Mouse (Mus musculus): ENCODE data around the gene 6720489N17Rik. TPM values are rescaled to one million over a fixed set of nuclear protein-coding genes. Genes with fewer than 3 reads are reported as not detected.
"Not testable (repeated sequence)": the region's sequence is repeated elsewhere in the genome, so short reads cannot be mapped to it uniquely, and the experiment has no call there.

Gene 6720489N17Rik
- polyA plus RNA-seq (2014; fragmentation: Nextera tagmentation; extraction: Ambion mirVana), result 12.1 and 15.3 TPM in 2 replicates

GRCm38 (mm10) chr13:62623577-62624276 lies at the start of gene 6720489N17Rik:
TSS of gene 6720489N17Rik (minus strand) at chr13:62624182.
- 2% methylated on average over 15 of the region's 15 CpGs for WGBS
- not testable (repeated sequence) for H3K4me1 ChIP-seq (replicated peaks; ENCODE audit: control insufficient read depth, insufficient read depth, low read length); H3K27ac ChIP-seq (ENCODE audit: low read depth); H3K36me3 ChIP-seq (ENCODE audit: control insufficient read depth, insufficient read depth, low read length); H3K9me3 ChIP-seq (ENCODE audit: control insufficient read depth, low read length); H3K27me3 ChIP-seq (replicated peaks; ENCODE audit: control insufficient read depth, insufficient read depth, low read length)
- DNase-seq (ENCODE audit: low spot score), result peak; percentile 85
- peak; percentile 100 for ATAC-seq (replicated peaks; ENCODE audit: low FRiP score, low TSS enrichment, low read depth)
- peak within 1 kb of the TSS; percentile 49 for H3K9ac ChIP-seq (ENCODE audit: low read length)
- H3K4me3 ChIP-seq (ENCODE audit: low read depth, low read length), result peak within 1 kb of the TSS; percentile 43
- H3K4me2 ChIP-seq (ENCODE audit: low read length), result peak within 1 kb of the TSS; percentile 53

- Histone ChIP-seq H3K9me3 (ENCODE audit: control insufficient read depth, low read length) (peaks cover 3% of the 10 kb centered on the region; the same call in 1 of the 2 replicates), H3K36me3 (ENCODE audit: control insufficient read depth, insufficient read depth, low read length) (no peaks in the 10 kb centered on the region), H3K27me3 (replicated peaks; ENCODE audit: control insufficient read depth, insufficient read depth, low read length) (no peaks in the 10 kb centered on the region), H3K9ac (ENCODE audit: low read length) (peak overlapping the region; percentile 44; the same call in 1 of the 2 replicates), H3K4me2 (ENCODE audit: low read length) (peak overlapping the region; percentile 49), H3K4me3 (ENCODE audit: low read depth, low read length) (peak overlapping the region; percentile 64), H3K27ac (ENCODE audit: low read depth) (no peak overlapping the region), H3K4me1 (replicated peaks; ENCODE audit: control insufficient read depth, insufficient read depth, low read length) (no peaks in the 10 kb centered on the region)
- ATAC-seq (replicated peaks; ENCODE audit: low FRiP score, low TSS enrichment, low read depth) (peak; percentile 92), DNase-seq (ENCODE audit: low spot score) (no peak)
- 26% methylated on average over 8 of the region's 8 CpGs for WGBS
These were observed 29.4 kb upstream of the 6720489N17Rik start for GRCm38 (mm10) chr13:62653369-62653743.

GRCm38 (mm10) chr13:62652681-62653368 lies 28.8 kb upstream of the 6720489N17Rik start:
- peak overlapping the region; percentile 44 for H3K9ac ChIP-seq (ENCODE audit: low read length)
- ATAC-seq (replicated peaks; ENCODE audit: low FRiP score, low TSS enrichment, low read depth) (peak; percentile 100), DNase-seq (ENCODE audit: low spot score) (peak; percentile 83)
- H3K4me1 ChIP-seq (replicated peaks; ENCODE audit: control insufficient read depth, insufficient read depth, low read length); H3K9me3 ChIP-seq (ENCODE audit: control insufficient read depth, low read length); H3K27ac ChIP-seq (ENCODE audit: low read depth); H3K27me3 ChIP-seq (replicated peaks; ENCODE audit: control insufficient read depth, insufficient read depth, low read length); H3K36me3 ChIP-seq (ENCODE audit: control insufficient read depth, insufficient read depth, low read length): not testable (repeated sequence)
- H3K4me2 ChIP-seq (ENCODE audit: low read length), result peak overlapping the region; percentile 49
- H3K4me3 ChIP-seq (ENCODE audit: low read depth, low read length), result peak overlapping the region; percentile 64
- WGBS, result 2% methylated on average over 16 of the region's 16 CpGs

- not testable (repeated sequence) for H3K27ac ChIP-seq (ENCODE audit: low read depth); H3K9ac ChIP-seq (ENCODE audit: low read length); ATAC-seq (replicated peaks; ENCODE audit: low FRiP score, low TSS enrichment, low read depth); H3K27me3 ChIP-seq (replicated peaks; ENCODE audit: control insufficient read depth, insufficient read depth, low read length); H3K9me3 ChIP-seq (ENCODE audit: control insufficient read depth, low read length); H3K36me3 ChIP-seq (ENCODE audit: control insufficient read depth, insufficient read depth, low read length); H3K4me3 ChIP-seq (ENCODE audit: low read depth, low read length); H3K4me1 ChIP-seq (replicated peaks; ENCODE audit: control insufficient read depth, insufficient read depth, low read length); H3K4me2 ChIP-seq (ENCODE audit: low read length)
- peak; percentile 57 for DNase-seq (ENCODE audit: low spot score)
- 26% methylated on average over 1 of the region's 1 CpGs for WGBS
These were observed 3.1 kb upstream of the 6720489N17Rik start for GRCm38 (mm10) chr13:62627071-62627470.

- ATAC-seq (replicated peaks; ENCODE audit: low FRiP score, low TSS enrichment, low read depth), result peak; percentile 84
- H3K9ac ChIP-seq (ENCODE audit: low read length); H3K27ac ChIP-seq (ENCODE audit: low read depth); H3K9me3 ChIP-seq (ENCODE audit: control insufficient read depth, low read length); H3K36me3 ChIP-seq (ENCODE audit: control insufficient read depth, insufficient read depth, low read length); H3K27me3 ChIP-seq (replicated peaks; ENCODE audit: control insufficient read depth, insufficient read depth, low read length); H3K4me1 ChIP-seq (replicated peaks; ENCODE audit: control insufficient read depth, insufficient read depth, low read length): not testable (repeated sequence)
- Histone ChIP-seq H3K4me3 (ENCODE audit: low read depth, low read length) (peak overlapping the region; percentile 43), H3K4me2 (ENCODE audit: low read length) (peak overlapping the region; percentile 53)
- WGBS, result 3% methylated on average over 6 of the region's 7 CpGs
- DNase-seq (ENCODE audit: low spot score), result peak; percentile 52
These were observed 289 bp upstream of the 6720489N17Rik start for GRCm38 (mm10) chr13:62624277-62624665.

- not testable (repeated sequence) for H3K4me3 ChIP-seq (ENCODE audit: low read depth, low read length); H3K27ac ChIP-seq (ENCODE audit: low read depth); H3K36me3 ChIP-seq (ENCODE audit: control insufficient read depth, insufficient read depth, low read length); H3K9me3 ChIP-seq (ENCODE audit: control insufficient read depth, low read length); DNase-seq (ENCODE audit: low spot score); H3K9ac ChIP-seq (ENCODE audit: low read length); H3K4me2 ChIP-seq (ENCODE audit: low read length); H3K27me3 ChIP-seq (replicated peaks; ENCODE audit: control insufficient read depth, insufficient read depth, low read length); ATAC-seq (replicated peaks; ENCODE audit: low FRiP score, low TSS enrichment, low read depth); H3K4me1 ChIP-seq (replicated peaks; ENCODE audit: control insufficient read depth, insufficient read depth, low read length)
- 93% methylated on average over 4 of the region's 4 CpGs for WGBS
These were observed 6.5 kb downstream of the 6720489N17Rik start for GRCm38 (mm10) chr13:62617449-62617848.

GRCm38 (mm10) chr13:62571099-62571498 lies 52.9 kb downstream of the 6720489N17Rik start, which contains the start of gene Zfp934:
TSS of gene Zfp934 (minus strand) at chr13:62571199.
- H3K36me3 ChIP-seq (ENCODE audit: control insufficient read depth, insufficient read depth, low read length); ATAC-seq (replicated peaks; ENCODE audit: low FRiP score, low TSS enrichment, low read depth); H3K27me3 ChIP-seq (replicated peaks; ENCODE audit: control insufficient read depth, insufficient read depth, low read length); H3K9me3 ChIP-seq (ENCODE audit: control insufficient read depth, low read length); H3K4me3 ChIP-seq (ENCODE audit: low read depth, low read length); H3K4me2 ChIP-seq (ENCODE audit: low read length); H3K9ac ChIP-seq (ENCODE audit: low read length); DNase-seq (ENCODE audit: low spot score); H3K4me1 ChIP-seq (replicated peaks; ENCODE audit: control insufficient read depth, insufficient read depth, low read length); H3K27ac ChIP-seq (ENCODE audit: low read depth): not testable (repeated sequence)
- 93% methylated on average over 3 of the region's 6 CpGs for WGBS

GRCm38 (mm10) chr13:62561696-62562095 lies 62.3 kb downstream of the 6720489N17Rik start:
- not testable (repeated sequence) for H3K4me1 ChIP-seq (replicated peaks; ENCODE audit: control insufficient read depth, insufficient read depth, low read length); H3K27me3 ChIP-seq (replicated peaks; ENCODE audit: control insufficient read depth, insufficient read depth, low read length); H3K36me3 ChIP-seq (ENCODE audit: control insufficient read depth, insufficient read depth, low read length); DNase-seq (ENCODE audit: low spot score); H3K27ac ChIP-seq (ENCODE audit: low read depth); H3K9ac ChIP-seq (ENCODE audit: low read length); ATAC-seq (replicated peaks; ENCODE audit: low FRiP score, low TSS enrichment, low read depth); H3K9me3 ChIP-seq (ENCODE audit: control insufficient read depth, low read length); H3K4me3 ChIP-seq (ENCODE audit: low read depth, low read length); H3K4me2 ChIP-seq (ENCODE audit: low read length)
- 23% methylated on average over 1 of the region's 1 CpGs for WGBS
